Mouse (Mus musculus) thymus, postnatal 0 days (tissue): Measurements from ENCODE around the gene Tbc1d7. TPM values are rescaled to one million over a fixed set of nuclear protein-coding genes. Genes with fewer than 3 reads are reported as not detected.

Experiments used
- DNase-seq: peaks from one replicate; pipeline ENCODE4 v3.0.0-alpha.2; 2015; ENCODE audit warnings: low spot score
- polyA plus RNA-seq: library from polyadenylated mRNA; unstranded; fragments of >200 nt; fragmentation: Nextera tagmentation; extraction: Ambion mirVana; gene quantifications from 2 replicates; pipeline ENCODE4 v1.2.1, GENCODE M21; 2015

The Tbc1d7 gene
- polyA plus RNA-seq, 1 experiment from 2014 or later: 35.0 TPM

DNA sequence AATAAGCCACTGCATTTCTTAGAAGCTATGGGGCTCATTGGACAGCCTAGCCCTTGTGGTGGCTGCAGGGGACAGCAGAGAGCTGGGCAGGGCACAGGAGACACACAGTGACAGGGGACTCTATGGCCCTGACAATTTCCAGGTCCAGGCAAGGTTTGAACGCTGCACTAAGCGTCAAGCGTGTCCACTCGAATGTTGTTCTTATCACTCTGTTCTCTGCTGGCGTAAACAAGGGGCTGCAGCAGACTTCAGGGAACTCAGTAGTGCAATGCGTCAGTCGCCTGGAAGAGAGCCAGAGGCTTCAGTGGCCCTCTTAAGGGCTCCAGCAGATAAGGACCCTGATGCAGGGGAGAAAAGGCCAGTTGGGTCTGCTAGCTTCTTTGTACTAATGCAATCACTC lies 24.7 kb upstream of the Tbc1d7 start:
- DNase-seq: no peak

DNA sequence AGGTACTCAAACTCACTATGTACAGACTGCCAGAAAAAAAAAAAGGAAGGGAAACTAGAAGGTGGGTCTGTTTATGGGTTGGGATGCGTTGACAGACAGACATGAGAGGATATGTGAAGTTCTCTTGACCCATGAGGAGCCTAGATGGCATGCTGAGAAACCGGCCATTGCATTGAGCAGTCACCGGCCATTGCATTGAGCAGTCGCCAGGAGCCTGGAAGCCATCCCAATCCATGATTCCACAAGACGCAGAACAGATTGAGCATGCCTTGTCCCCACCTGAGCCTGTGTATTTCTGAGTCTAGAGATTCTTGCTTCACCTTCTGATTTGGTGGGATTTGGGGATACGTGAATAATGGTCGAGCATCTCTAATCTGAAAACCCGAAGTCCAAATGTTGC lies 22.6 kb upstream of the Tbc1d7 start:
- DNase-seq: no peak

GRCm38 (mm10) chr13:43193266-43193665 lies 22.0 kb upstream of the Tbc1d7 start:
- no peak for DNase-seq

GRCm38 (mm10) chr13:43191741-43192192 lies 20.5 kb upstream of the Tbc1d7 start:
- DNase-seq: peak; percentile 18

DNA sequence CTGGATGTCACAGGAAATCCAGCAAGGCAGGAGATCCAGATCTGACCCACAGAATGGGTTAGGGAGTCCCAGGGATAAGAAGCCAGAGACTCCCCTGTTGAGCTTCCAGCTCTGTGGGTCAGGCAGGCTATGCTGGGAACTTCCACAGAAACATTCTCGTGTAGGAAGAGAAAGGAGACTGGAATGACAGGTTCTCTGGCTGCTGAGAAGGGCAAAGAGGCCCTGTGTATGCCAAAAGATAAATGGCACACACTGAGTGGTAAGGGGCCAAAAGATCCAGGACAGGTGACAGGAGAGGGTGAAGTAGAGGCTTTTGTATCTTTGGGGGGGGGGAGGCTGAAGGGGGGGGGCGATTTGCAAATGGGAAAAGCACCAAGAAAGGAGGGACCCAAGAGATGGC lies 20.0 kb upstream of the Tbc1d7 start:
- no peak for DNase-seq

GRCm38 (mm10) chr13:43187736-43188135 lies 16.4 kb upstream of the Tbc1d7 start:
- DNase-seq: no peak

- DNase-seq: no peak
These were observed 12.2 kb upstream of the Tbc1d7 start for GRCm38 (mm10) chr13:43183248-43184055.

DNA sequence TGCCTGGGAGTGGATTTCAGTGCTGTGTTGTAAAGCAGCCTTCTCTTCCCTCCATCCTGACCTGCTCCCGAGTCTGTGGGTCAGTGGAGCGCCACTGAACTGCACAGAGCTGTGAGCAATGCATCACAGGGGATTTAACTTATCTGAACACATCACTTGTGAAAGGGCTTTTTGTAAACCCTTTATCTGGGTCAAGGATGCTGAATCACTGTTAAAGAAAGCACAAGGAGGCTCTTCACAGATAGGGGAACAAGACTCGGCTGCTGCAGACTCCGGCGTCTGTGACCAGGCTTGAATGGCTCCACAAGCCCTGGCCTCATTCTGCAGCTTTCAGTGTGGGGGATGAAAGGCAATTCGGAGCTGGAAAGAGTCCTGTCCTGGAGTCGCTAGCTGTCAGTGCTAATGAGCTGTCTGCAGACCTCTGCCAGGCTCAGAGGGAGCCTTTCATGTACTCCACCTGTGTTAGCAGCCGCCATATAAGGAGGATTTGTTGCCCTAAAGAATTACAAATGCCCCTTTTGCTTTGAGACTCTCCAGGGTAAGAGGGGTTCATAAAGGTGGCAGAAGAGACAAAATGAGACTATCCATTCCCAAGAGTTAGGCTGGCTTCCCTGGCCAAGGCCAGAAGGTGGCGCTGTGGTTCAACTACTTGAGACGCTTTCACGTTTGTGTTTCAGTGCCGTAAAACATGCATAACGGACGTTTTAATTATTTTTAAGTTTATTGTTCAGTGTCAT lies 11.3 kb upstream of the Tbc1d7 start:
- peak; percentile 85 for DNase-seq

DNA sequence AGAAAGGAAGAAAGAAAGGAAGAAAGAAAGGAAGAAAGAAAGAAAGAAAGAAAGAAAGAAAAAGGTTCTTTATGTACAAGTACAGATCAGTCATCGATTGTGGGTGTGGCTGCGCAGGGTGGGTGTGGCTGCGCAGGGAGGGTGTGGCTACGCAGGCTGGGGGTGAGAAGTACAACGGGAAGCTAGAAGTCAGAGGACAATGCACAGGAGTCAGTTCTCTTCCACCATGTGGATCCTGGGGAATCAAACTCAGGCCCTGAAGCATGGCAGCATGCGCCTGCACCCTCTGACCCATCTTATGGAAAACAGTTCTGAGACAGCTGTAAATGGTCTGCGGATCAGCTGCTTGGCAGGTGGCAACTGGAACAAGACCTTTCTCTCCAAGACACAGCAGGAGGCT lies 9.8 kb upstream of the Tbc1d7 start:
- DNase-seq: no peak

- peak; percentile 32 for DNase-seq
These were observed 6.0 kb upstream of the Tbc1d7 start for GRCm38 (mm10) chr13:43177317-43177716.

- peak; percentile 57 for DNase-seq
These were observed 5.4 kb upstream of the Tbc1d7 start for GRCm38 (mm10) chr13:43176676-43177075.

GRCm38 (mm10) chr13:43173262-43173661 lies 2.0 kb upstream of the Tbc1d7 start:
- DNase-seq: peak; percentile 81

- DNase-seq: no peak
These were observed 874 bp upstream of the Tbc1d7 start for GRCm38 (mm10) chr13:43172036-43172713.

DNA sequence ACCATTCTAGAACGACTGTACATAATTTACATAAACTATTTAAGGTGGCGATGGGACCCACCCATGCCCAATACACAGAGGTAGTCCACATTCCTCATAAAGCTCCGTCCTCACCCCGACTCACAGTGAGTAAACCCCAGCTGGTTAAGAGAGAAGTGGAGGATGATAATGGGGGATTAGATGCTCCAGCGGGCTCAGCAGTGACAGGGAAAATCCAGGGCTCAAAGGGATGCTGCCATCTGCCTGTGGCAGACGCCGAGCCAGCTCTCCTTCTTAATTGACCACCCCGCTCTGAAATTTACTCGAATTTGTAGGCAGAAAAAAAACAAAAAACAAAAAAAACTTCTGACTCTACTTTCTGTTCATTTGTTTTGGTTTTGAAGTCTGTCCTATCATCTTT lies 3.6 kb downstream of the Tbc1d7 start:
- no peak for DNase-seq

- DNase-seq: no peak
These were observed 11.9 kb downstream of the Tbc1d7 start for GRCm38 (mm10) chr13:43159429-43159828.

- no peak for DNase-seq
These were observed 13.0 kb downstream of the Tbc1d7 start for GRCm38 (mm10) chr13:43158281-43158680.

DNA sequence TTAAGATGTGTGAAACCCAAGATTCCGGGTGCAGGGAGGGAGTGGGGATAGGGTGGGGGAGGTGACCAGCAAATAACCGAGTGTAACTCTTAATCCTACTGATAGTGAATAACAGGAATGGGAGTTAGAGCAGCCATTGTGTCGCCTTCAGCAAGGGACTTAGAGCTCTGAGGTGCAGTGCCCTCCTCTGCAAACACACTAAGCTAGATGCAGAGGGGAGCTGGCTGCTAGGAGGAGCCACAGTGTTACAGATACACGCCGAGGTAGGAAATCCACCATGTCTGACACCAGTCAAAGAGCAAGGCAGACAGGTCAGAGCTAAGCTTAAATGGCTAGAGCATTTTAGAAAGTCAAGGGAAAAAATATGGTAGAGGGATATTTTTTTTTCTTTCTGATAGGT lies 13.9 kb downstream of the Tbc1d7 start:
- no peak for DNase-seq

DNA sequence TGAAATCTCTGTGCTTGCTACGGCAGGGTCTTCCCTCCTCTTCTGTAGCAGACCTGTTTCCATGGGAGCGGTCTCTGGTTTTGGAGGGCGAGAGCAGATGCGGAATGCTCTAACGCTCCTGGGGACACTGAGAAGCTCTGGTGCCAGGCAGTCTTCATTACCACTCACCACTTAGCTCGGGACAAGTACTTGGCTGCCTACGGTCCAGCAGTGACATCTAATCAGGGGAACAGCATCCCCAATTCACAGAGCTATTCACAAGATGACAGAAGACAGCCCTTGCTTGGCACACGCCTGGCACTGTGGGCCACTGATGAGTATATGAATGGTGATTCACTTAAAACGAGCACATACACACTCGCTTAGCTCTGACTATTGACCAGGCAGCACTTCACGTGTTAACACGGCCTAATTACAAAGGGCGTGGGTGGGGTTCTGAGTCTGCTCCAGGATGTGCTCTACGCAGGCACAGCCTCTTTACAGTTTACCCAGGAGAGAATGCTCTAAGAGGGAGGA lies 19.2 kb downstream of the Tbc1d7 start:
- no peak for DNase-seq

DNA sequence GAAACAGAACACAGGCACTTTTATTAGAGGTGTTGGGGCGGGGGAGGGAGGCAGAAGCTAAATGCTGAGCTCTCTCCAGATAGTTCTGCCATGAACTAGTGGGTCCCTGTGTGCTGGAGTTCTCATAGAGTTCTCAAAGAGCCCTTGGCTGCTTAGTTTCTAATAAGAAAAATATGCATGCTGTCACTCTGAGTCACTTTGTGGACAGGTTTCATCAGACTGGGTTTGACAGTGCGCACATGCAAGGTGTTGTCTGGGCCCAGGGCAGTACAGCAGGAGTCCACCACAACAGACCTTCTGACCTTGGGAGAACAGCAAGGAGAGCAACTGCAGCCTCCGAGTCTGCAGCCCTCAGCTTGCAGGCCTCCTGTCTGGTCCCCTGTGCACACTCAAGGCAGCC lies 21.6 kb downstream of the Tbc1d7 start:
- DNase-seq: no peak

- DNase-seq: no peak
These were observed 22.6 kb downstream of the Tbc1d7 start for GRCm38 (mm10) chr13:43148692-43149091.

- DNase-seq: no peak
These were observed 24.6 kb downstream of the Tbc1d7 start for GRCm38 (mm10) chr13:43146515-43147258.
